Mouse (Mus musculus): ENCODE measurements around the gene Grik2.

DNA sequence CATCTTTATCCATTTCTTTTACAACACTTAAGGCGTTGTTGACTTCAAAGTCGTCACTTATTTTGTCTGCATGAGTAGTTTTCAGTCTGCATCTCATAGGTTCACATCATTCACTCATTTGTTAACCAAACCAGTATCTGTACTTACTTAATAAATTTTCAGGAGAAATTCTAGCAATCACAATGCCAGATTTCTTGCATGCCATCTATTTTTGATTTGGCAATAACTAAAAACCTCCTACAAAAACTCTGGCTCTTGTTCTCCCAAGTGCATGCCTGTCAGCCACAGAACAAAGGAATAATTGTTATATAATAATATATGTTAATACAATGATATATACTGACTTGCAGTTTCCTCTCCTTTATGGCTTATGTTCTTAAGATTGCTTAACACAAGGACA is 331.8 kb downstream of the Grik2 start:
- TF ChIP-seq POLR2A (IDR thresholded peaks at IDR 0.05; ENCODE audit: borderline replicate concordance, extremely low read depth, insufficient read depth, insufficient read length, poor library complexity, severe bottlenecking) (no peak), CTCF (IDR thresholded peaks at IDR 0.05; ENCODE audit: borderline replicate concordance, extremely low read depth, insufficient read depth, insufficient read length) (no peak)

Measured in brain, embryonic 14.5 days (tissue).